Mouse (Mus musculus) R1 (cell line): ENCODE results near the gene Mpzl1.
A peak's percentile ranks its signal among the peaks of the same experiment; 100 is the strongest.

Experiments
- DNase-seq: peaks from one replicate; pipeline ENCODE4 v3.0.0-alpha.2; 2018; ENCODE audit warnings: low read depth, low spot score

Mpzl1 gene

GRCm38 (mm10) chr1:165579332-165579731 lies 55.0 kb downstream of the Mpzl1 start:
- peak; percentile 78 for DNase-seq

- DNase-seq: no peak
Measured at GRCm38 (mm10) chr1:165576459-165577112, 57.8 kb downstream of the Mpzl1 start.

- DNase-seq: no peak
Measured at GRCm38 (mm10) chr1:165576005-165576404, 58.3 kb downstream of the Mpzl1 start.

GRCm38 (mm10) chr1:165567466-165567865 lies 66.9 kb downstream of the Mpzl1 start:
- DNase-seq: peak; percentile 85

GRCm38 (mm10) chr1:165565283-165565682 lies 69.1 kb downstream of the Mpzl1 start:
- DNase-seq: no peak

GRCm38 (mm10) chr1:165559073-165559472 lies 75.3 kb downstream of the Mpzl1 start:
- no peak for DNase-seq

- no peak for DNase-seq
Measured at GRCm38 (mm10) chr1:165556711-165557110, 77.6 kb downstream of the Mpzl1 start.
